Mouse (Mus musculus): ENCODE data around the gene Tnfrsf13c.
"Not testable (repeated sequence)": the region's sequence is repeated elsewhere in the genome, so short reads cannot be mapped to it uniquely, and the experiment has no call there.

The Tnfrsf13c gene

GRCm38 (mm10) chr15:82223657-82224601 is at the start of gene Tnfrsf13c:
Gene Tnfrsf13c, minus strand, starts transcription at chr15:82224369.
- peak; percentile 64 for DNase-seq

- DNase-seq = no peak
Observed at GRCm38 (mm10) chr15:82272295-82272694, 48.1 kb upstream of the Tnfrsf13c start.

GRCm38 (mm10) chr15:82271201-82271600 is 47.0 kb upstream of the Tnfrsf13c start:
- peak; percentile 77 for DNase-seq

- no peak for DNase-seq
Observed at GRCm38 (mm10) chr15:82268783-82269182, 44.6 kb upstream of the Tnfrsf13c start.

- DNase-seq = no peak
Observed at GRCm38 (mm10) chr15:82268185-82268584, 44.0 kb upstream of the Tnfrsf13c start.

- peak; percentile 72 for DNase-seq
Observed at GRCm38 (mm10) chr15:82266356-82266755, 42.2 kb upstream of the Tnfrsf13c start.

- DNase-seq = peak; percentile 68
Observed at GRCm38 (mm10) chr15:82259510-82259909, 35.3 kb upstream of the Tnfrsf13c start.

- no peak for DNase-seq
Observed at GRCm38 (mm10) chr15:82255944-82256383, 31.8 kb upstream of the Tnfrsf13c start.

- no peak for DNase-seq
Observed at GRCm38 (mm10) chr15:82255248-82255647, 31.1 kb upstream of the Tnfrsf13c start.

- DNase-seq = no peak
Observed at GRCm38 (mm10) chr15:82252097-82252496, 27.9 kb upstream of the Tnfrsf13c start, which contains the start of gene 1500009C09Rik. Gene 1500009C09Rik, plus strand, starts transcription at chr15:82252397.

- DNase-seq = no peak
Observed at GRCm38 (mm10) chr15:82251579-82251978, 27.4 kb upstream of the Tnfrsf13c start.

GRCm38 (mm10) chr15:82247131-82247776 is 23.1 kb upstream of the Tnfrsf13c start:
- DNase-seq = no peak

GRCm38 (mm10) chr15:82244805-82245161 is 20.6 kb upstream of the Tnfrsf13c start:
- not testable (repeated sequence) for DNase-seq

GRCm38 (mm10) chr15:82244115-82244804 is 20.1 kb upstream of the Tnfrsf13c start, which contains the start of gene Cenpm:
Gene Cenpm, minus strand, starts transcription at chr15:82244748.
- DNase-seq = peak; percentile 94

GRCm38 (mm10) chr15:82243742-82244114 is 19.6 kb upstream of the Tnfrsf13c start:
- no peak for DNase-seq

GRCm38 (mm10) chr15:82243311-82243710 is 19.1 kb upstream of the Tnfrsf13c start:
- no peak for DNase-seq

GRCm38 (mm10) chr15:82236565-82236964 is 12.4 kb upstream of the Tnfrsf13c start:
- peak; percentile 82 for DNase-seq

- no peak for DNase-seq
Observed at GRCm38 (mm10) chr15:82235661-82236060, 11.5 kb upstream of the Tnfrsf13c start.

- no peak for DNase-seq
Observed at GRCm38 (mm10) chr15:82232651-82233050, 8.5 kb upstream of the Tnfrsf13c start.

GRCm38 (mm10) chr15:82231591-82232378 is 7.6 kb upstream of the Tnfrsf13c start:
- DNase-seq = no peak

GRCm38 (mm10) chr15:82231100-82231499 is 6.9 kb upstream of the Tnfrsf13c start:
- DNase-seq = no peak

GRCm38 (mm10) chr15:82230098-82230611 is 6.0 kb upstream of the Tnfrsf13c start:
- DNase-seq = no peak
